Mouse (Mus musculus): ENCODE data around the gene BC025920. TPM values are rescaled to one million over a fixed set of nuclear protein-coding genes. Genes with fewer than 3 reads are reported as not detected.

Gene BC025920
- polyA plus RNA-seq (2015; fragmentation: Nextera tagmentation; extraction: Ambion mirVana): 0.55 and 0.58 TPM in 2 replicates

GRCm38 (mm10) chr10:81605974-81606751, at the start of gene BC025920:
BC025920 (plus strand) TSS chr10:81606270.

GRCm38 (mm10) chr10:81559163-81559626, 46.9 kb upstream of the BC025920 start, which contains the start of gene Aes:
Aes (plus strand) TSS chr10:81559488.

GRCm38 (mm10) chr10:81574081-81575056, 31.7 kb upstream of the BC025920 start, which contains the start of gene Tle2:
Tle2 (plus strand) TSS chr10:81574561.

GRCm38 (mm10) chr10:81600738-81601203, 5.3 kb upstream of the BC025920 start, which contains the start of gene Tle6:
Tle6 (minus strand) TSS chr10:81601073.

GRCm38 (mm10) chr10:81626994-81627835, 21.1 kb downstream of the BC025920 start, which contains the start of gene Sirt6:
Sirt6 (minus strand) TSS chr10:81627797.

GRCm38 (mm10) chr10:81628390-81628789, 22.3 kb downstream of the BC025920 start, which contains the start of gene Ankrd24:
Ankrd24 (plus strand) TSS chr10:81628540.

GRCm38 (mm10) chr10:81648803-81649775, 43.0 kb downstream of the BC025920 start, which contains the start of gene Gm10778:
Gm10778 (plus strand) TSS chr10:81649059.

Other genes starting within 250 kb of the BC025920 start
- 5.9 and 8.0 TPM in 2 replicates for gene Mfsd12, start 248.8 kb upstream of the BC025920 start, polyA plus RNA-seq (2015; fragmentation: Nextera tagmentation; extraction: Ambion mirVana)
- gene 4930404N11Rik, start 240.5 kb upstream of the BC025920 start, polyA plus RNA-seq (2015; fragmentation: Nextera tagmentation; extraction: Ambion mirVana): 0.27 and 0.37 TPM in 2 replicates
- 35.3 and 36.5 TPM in 2 replicates for gene Fzr1, start 227.8 kb upstream of the BC025920 start, polyA plus RNA-seq (2015; fragmentation: Nextera tagmentation; extraction: Ambion mirVana)
- gene Dohh, start 221.8 kb upstream of the BC025920 start, polyA plus RNA-seq (2015; fragmentation: Nextera tagmentation; extraction: Ambion mirVana): 70.2 and 72.8 TPM in 2 replicates
- gene Gm48551, start 221.8 kb upstream of the BC025920 start, polyA plus RNA-seq (2015; fragmentation: Nextera tagmentation; extraction: Ambion mirVana): 1.2 and 1.4 TPM in 2 replicates
- 0.24 TPM in 2 replicates for gene Gm48552, start 217.3 kb upstream of the BC025920 start, polyA plus RNA-seq (2015; fragmentation: Nextera tagmentation; extraction: Ambion mirVana)
- gene Smim24, start 213.2 kb upstream of the BC025920 start, polyA plus RNA-seq (2015; fragmentation: Nextera tagmentation; extraction: Ambion mirVana): 1.0 and 1.6 TPM in 2 replicates
- gene Nfic, start 150.6 kb upstream of the BC025920 start, polyA plus RNA-seq (2015; fragmentation: Nextera tagmentation; extraction: Ambion mirVana): 130 and 133 TPM in 2 replicates
- 0.09 TPM in 1 of 2 replicates, not detected in the other for gene Celf5, start 123.6 kb upstream of the BC025920 start, polyA plus RNA-seq (2015; fragmentation: Nextera tagmentation; extraction: Ambion mirVana)
- gene Ncln, start 109.9 kb upstream of the BC025920 start, polyA plus RNA-seq (2015; fragmentation: Nextera tagmentation; extraction: Ambion mirVana): 36.0 and 36.4 TPM in 2 replicates
- 0.66 and 0.81 TPM in 2 replicates for gene S1pr4, start 106.1 kb upstream of the BC025920 start, polyA plus RNA-seq (2015; fragmentation: Nextera tagmentation; extraction: Ambion mirVana)
- gene Gna15, start 82.0 kb upstream of the BC025920 start, polyA plus RNA-seq (2015; fragmentation: Nextera tagmentation; extraction: Ambion mirVana): 1.3 and 2.6 TPM in 2 replicates
- gene Gna11, start 61.1 kb upstream of the BC025920 start, polyA plus RNA-seq (2015; fragmentation: Nextera tagmentation; extraction: Ambion mirVana): 44.8 and 48.0 TPM in 2 replicates
- gene Aes, start 46.8 kb upstream of the BC025920 start, polyA plus RNA-seq (2015; fragmentation: Nextera tagmentation; extraction: Ambion mirVana): 684 and 719 TPM in 2 replicates
- 7.1 and 9.1 TPM in 2 replicates for gene Tle2, start 31.7 kb upstream of the BC025920 start, polyA plus RNA-seq (2015; fragmentation: Nextera tagmentation; extraction: Ambion mirVana)
- 7.7 and 8.7 TPM in 2 replicates for gene Tle6, start 5.2 kb upstream of the BC025920 start, polyA plus RNA-seq (2015; fragmentation: Nextera tagmentation; extraction: Ambion mirVana)
- 12.5 and 14.1 TPM in 2 replicates for gene Sirt6, start 21.5 kb downstream of the BC025920 start, polyA plus RNA-seq (2015; fragmentation: Nextera tagmentation; extraction: Ambion mirVana)
- gene Ankrd24, start 22.3 kb downstream of the BC025920 start, polyA plus RNA-seq (2015; fragmentation: Nextera tagmentation; extraction: Ambion mirVana): 8.3 and 9.4 TPM in 2 replicates
- 1.4 and 2.2 TPM in 2 replicates for gene Gm10778, start 42.8 kb downstream of the BC025920 start, polyA plus RNA-seq (2015; fragmentation: Nextera tagmentation; extraction: Ambion mirVana)
- gene Zfp433, start 98.6 kb downstream of the BC025920 start, polyA plus RNA-seq (2015; fragmentation: Nextera tagmentation; extraction: Ambion mirVana): 6.3 and 7.0 TPM in 2 replicates
- gene Gm3055, start 164.9 kb downstream of the BC025920 start, polyA plus RNA-seq (2015; fragmentation: Nextera tagmentation; extraction: Ambion mirVana): 1.9 and 3.5 TPM in 2 replicates
- 1.1 and 1.4 TPM in 2 replicates for gene Gm4767, start 205.9 kb downstream of the BC025920 start, polyA plus RNA-seq (2015; fragmentation: Nextera tagmentation; extraction: Ambion mirVana)

All from skeletal muscle tissue, postnatal 0 days (tissue).